Mouse (Mus musculus): ENCODE data around the gene Dnah2.

The Dnah2 gene

DNA sequence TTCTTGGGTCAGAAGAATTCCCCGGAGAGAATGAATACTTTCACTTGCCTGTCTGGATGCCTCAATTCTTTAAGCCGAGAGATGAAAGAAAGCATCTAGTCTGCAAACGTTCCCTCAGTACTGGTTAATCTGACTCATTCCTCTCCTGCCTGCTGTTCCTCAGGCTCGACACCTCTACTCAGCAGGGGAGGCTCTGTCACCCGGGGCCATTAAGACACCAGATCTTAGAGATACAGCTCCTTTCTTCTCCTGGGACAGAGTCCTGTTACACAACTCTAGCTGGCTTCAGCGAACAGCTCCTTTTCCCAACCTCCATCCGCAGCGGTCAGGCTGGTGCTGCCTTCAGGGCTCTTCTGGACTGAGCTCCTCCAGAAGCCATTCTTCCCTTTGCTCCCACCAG is 77.4 kb downstream of the Dnah2 start:
- no peak for DNase-seq (ENCODE audit: low read depth, low spot score)

DNA sequence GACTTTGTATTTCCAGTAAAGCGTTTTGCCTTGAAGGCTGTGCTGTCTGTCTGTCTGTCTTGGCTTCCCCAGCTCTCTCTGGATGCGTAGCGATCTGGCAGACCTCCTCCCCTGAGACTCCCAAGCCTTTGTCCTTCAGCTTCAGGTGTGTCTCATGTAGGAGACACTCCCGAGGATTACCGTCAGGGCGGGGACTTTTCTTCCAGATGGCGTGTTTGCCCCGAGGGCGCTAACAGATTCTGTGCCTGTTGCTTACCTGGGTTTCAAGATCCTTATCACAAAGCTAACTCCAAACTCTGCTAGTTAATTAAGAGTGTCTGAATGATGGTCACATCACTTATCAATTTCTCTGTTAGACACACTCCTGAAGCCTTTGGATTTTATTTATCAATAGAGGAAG is 79.6 kb downstream of the Dnah2 start:
- DNase-seq (ENCODE audit: low read depth, low spot score), result no peak

DNA sequence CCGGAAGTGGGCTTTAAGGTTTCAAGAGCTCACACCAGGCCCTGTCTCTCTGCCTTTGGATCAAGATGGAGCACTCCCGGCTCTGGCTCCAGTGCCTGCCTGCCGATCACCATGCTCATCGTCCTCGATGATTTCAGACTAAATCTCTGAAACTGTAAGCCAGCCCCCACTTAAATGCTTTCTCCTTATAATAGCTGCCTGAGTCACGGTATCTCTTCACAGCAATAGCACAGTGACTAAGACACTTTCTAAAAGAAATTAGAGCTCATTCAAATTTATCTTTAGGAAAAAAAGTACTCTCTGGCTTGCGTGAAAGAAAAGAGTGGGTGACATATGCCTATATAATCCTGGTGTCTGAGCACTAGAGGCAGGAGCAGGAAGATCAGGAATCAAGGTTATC is 84.9 kb downstream of the Dnah2 start:
- DNase-seq (ENCODE audit: low read depth, low spot score), result no peak

DNA sequence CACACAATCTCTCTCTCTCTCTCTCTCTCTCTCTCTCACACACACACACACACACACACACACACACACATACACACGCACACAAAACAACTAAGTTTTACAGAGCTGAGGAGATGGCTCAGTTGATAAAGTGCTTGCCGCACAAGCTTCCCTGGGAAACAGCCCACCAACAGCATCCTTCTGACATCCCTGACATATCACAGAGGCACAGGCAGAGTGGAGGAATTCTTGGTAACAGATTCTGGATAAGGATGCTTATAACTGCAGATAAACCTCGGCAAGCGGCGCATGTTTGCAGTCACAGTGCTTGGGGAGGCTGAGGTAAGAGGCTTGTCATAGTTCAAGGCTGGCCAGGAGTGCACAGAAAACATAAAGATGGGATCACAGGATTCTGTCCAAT is 87.3 kb downstream of the Dnah2 start:
- DNase-seq (ENCODE audit: low read depth, low spot score), result no peak

DNA sequence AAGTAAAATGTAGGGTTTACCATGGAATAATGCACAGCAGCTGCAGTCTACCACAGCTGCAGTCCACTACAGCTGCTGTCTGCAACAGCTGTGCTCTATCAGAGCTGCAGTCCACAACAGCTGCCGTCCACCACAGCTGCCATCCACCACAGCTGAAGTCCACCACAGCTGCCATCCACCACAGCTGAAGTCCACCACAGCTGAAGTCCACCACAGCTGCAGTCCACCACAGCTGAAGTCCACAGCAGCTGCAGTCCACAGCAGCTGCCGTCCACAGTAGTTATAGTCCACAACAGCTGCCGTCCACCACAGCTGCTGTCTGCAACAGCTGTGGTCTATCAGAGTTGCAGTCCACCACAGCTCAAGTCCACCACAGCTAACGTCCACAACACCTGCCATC is 89.0 kb downstream of the Dnah2 start:
- DNase-seq (ENCODE audit: low read depth, low spot score), result peak; percentile 35

DNA sequence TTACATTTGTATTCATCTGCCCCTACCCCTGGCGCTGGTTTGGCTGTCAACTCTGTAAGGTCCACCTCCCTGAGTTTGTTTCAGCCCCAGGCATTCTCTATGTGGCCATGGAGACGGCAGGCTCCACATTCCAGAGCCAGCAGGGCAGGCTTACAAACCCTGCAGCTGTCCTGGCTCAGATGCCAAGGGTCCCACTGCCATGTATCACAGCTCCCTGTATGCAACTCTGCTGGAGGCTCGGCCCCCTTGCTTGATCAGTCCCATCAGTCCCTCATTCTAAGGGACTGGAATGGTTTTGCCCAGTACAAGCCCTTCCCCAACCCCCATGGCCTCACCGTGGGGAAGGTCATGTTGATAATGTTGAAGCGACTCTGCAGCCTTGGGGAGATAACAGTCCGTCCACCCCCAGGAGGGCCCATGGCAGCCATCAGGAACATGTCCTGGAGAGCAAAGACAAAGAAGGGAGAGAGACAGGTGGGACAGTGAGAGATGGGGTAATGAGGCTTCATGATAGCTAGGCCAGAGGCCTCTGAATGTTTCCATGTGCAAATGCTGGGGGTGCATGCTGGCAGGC is 91.8 kb downstream of the Dnah2 start:
- DNase-seq (ENCODE audit: low read depth, low spot score), result no peak

DNA sequence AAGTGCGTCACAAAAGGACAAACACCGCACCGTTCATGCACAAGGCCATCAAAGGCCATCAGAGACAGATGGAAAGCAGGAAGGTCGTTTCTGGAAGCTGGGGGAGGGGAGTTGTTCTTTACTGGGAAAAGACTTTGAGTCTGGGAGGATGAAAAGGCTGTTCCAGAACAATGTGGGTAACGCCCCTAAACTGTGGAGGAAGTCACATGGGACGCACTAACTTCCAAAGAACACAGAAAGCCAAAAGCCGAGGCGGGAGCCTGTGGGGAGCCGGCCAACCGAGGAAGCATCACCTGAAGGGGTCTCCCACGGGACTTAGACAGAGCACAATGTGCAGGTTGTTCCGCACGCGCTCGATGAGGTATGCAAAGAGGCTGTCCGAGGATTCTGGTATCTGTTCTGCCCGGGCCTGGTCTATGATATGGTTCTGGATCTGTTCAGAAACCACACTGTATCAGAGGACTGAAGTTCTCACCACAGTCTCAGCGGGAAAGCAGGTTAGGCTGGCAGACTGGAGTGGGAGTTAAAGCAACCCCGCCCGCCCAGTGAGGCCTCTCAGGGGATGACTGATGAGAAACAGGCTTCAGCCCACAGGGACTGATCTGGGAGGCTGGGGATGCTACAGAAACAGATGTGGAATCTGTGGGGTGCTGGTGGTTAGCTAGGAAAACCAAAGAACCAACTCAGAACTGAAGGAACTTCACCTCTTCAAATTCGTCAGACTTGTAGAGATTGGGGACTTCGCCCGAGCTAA is 96.6 kb downstream of the Dnah2 start:
- DNase-seq (ENCODE audit: low read depth, low spot score), result no peak

DNA sequence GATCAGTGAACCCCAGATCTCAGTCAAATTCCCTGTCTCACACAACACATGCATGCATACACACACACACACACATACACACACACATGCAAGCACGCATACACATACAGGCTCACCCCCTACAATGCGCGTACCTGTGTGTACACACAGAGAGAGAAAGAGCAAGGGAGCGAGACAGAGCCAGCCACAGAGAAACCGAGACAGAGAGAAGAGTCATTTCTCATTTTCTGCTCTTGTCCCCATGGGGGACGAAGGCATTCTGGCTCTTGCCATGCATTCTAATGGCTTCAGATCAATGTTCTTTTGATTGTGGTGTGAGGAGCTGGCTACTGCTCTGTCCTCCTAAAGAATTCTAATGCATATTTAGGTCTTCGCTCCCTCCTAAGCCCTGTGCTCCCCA is 101.6 kb downstream of the Dnah2 start:
- DNase-seq (ENCODE audit: low read depth, low spot score), result no peak

DNA sequence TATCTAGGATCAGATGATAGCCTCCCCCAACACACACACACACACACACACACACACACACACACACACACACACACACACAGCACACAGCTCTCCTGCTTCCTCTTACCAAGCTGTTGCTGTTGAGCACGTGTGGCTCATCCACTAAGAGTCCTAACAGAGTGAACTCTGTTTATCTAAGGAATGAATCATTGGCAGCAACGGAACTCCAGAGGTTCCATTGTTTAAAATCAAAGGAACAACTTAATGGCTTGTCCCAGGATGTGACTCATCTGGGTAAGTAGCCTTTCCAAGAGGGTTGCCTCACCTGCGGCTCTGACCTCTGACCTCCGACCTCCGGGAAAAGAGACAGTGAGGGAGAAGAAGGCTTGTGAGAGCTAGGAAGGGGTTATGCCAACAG is 105.6 kb downstream of the Dnah2 start:
- no peak for DNase-seq (ENCODE audit: low read depth, low spot score)

DNA sequence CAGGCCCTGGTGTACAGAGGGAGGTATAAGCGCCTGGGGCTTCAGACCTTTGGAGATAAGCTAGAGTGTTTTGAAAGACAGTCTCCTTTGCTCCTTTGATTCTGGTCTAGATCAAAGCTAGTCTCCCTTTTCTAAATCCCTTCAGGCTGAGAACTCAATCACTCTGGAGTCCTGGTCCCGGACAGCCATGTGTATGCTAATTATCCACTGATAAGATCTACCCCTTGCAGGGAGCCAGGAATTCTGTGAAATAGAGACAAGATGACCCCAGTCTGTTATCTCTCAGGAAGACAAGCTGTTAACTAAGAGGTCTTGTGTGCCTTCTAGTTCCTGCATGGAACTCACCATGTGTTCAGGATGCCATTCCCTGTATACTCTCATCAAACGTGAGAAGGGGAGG is 111.6 kb downstream of the Dnah2 start:
- DNase-seq (ENCODE audit: low read depth, low spot score), result no peak

DNA sequence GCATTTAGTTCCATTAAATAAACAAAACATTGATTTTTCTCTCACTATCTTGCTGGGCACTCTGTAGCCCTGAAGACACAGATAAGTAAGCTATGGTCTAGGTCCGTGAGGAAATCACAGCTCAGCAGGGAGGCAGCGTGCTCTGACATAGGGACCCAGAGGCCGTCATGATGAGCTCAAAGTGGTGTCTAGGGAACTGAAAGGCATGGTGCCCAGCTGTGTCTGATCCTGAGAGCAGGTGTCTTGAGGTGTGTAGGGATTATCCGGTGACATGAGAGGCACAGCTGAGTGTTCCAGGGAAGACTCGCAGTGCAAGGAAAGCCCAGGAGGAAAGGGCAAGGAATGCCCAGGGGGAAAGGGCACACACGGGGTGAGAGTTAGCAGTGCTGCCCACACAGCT is 115.7 kb downstream of the Dnah2 start:
- no peak for DNase-seq (ENCODE audit: low read depth, low spot score)

DNA sequence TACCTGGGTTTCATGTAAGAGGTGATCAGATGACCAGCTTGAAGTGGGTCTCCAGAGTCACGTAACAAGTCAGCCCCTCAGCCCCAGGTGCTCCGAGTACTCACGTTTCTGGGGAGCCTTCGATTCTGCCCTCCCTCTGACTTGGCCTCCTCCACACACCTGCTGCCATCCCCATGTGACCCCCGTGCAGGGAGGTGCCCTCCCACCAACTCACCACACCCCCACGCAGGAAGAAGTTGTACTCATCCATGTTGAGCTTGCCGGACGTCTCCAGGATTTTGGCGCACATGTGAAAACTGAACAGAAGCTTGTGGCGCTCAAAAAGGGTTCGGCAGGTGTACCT is 116.3 kb downstream of the Dnah2 start:
- no peak for DNase-seq (ENCODE audit: low read depth, low spot score)

DNA sequence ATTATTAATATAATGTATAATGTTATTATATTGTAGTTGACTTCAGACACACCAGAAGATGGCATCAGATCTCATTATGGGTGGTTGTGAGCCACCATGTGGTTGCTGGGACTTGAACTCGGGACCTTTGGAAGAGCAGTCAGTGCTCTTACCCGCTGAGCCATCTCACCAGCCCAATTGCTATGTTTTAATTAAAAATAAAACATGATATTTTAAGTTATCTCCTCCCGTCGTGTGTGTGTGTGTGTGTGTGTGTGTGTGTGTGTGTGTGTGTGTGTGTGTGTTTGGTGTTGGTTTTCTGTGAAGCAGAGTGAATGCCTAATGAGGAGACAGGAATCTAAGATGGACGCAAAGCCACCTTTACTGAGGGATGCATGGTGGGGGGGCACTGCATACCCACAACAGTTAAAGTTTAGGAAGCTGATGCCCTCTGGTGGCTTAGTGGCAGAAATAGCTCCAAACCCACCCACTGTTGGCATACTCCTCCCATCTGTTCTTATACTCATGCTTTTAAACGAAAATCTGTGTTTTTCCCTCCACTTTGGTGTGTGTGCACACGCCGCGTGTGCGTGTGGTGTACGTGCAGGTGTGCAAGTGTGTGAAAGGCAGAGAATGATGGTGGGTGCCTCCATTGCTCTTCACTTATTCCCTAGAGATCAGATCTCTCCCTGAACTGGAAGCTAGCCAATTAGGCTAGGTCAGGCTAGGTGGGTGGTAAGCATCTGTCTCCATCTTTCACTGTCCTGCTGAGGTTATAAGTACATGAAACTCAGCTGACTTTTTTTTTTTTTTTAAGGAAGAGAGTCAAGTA is 116.9 kb downstream of the Dnah2 start:
- peak; percentile 82 for DNase-seq (ENCODE audit: low read depth, low spot score)

DNA sequence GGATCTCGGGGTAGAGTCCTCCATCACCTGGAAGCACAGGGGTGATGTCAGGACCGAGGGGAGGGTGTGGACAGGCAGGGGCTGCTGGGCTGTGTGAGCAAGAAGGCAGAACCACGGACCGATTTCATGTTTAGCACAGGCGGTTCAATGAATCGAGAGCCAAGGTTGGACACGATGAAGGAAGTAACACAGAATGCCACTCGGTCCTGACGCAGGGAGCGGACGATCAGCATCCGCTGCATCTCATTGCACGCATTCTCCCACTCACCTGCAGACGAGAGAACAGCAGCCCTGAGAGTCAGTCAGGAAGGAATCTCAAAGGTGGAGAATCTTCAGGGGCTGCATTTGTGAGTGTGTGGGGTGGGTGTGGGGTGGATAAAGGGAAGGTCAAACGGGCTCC is 118.3 kb downstream of the Dnah2 start:
- DNase-seq (ENCODE audit: low read depth, low spot score), result no peak

DNA sequence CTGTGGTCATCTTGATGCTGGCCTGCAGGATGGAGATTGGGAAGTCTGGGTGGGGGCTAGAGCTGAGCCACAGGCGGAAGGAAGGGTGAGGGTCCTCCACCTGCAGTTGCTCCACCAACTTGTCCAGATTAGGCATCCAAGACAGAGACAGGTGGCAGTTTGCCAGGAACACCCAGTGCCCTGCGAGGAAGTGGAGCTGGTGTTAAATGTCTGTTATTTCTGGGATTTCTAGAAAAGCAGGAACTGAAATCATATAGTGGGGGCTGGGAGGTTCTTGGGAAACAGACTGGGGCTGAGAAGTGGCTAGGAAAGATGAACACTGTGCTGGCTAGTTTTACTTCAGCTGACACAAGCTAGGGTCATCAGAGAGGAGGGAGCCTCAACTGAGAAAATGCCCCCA is 119.6 kb downstream of the Dnah2 start:
- no peak for DNase-seq (ENCODE audit: low read depth, low spot score)

DNA sequence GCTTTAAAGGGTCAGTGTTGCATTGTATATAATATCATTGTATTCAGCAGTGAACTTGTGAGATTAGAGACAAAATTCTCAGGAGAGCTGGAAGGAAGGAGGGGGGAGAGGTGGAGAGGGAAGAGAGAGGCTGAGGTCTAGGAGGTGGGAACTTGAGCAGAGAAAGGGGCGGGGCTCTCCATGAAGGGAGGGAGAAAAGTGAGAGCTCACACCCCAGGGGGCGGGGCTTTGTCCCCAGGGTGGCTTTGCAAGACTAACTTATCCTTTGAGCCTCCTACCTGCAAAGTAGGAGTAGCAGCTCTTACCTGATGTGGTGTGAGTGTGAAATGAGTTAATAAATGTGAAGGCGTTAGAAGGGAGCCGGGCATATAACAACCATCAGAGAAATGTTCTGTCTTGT is 120.2 kb downstream of the Dnah2 start:
- peak; percentile 67 for DNase-seq (ENCODE audit: low read depth, low spot score)

DNA sequence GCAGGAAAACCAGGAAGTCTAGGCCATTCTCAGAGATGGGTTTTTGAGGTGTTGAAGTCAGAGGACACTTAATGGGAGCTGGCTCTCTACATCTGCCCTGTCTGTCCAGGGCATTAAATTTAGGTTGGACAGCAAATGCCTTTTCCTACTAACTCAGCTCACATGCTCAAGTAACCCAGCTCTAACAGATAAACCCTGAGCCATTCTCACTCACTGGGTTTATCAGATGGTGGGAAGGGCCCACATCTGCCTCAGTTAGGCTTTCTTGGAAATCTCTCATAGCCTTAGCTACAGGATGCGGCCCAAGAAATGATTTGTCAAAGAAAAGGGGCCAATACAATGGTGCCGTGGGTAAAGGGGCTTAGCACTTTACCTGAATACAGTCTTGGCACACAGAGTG is 122.7 kb downstream of the Dnah2 start:
- DNase-seq (ENCODE audit: low read depth, low spot score), result no peak

DNA sequence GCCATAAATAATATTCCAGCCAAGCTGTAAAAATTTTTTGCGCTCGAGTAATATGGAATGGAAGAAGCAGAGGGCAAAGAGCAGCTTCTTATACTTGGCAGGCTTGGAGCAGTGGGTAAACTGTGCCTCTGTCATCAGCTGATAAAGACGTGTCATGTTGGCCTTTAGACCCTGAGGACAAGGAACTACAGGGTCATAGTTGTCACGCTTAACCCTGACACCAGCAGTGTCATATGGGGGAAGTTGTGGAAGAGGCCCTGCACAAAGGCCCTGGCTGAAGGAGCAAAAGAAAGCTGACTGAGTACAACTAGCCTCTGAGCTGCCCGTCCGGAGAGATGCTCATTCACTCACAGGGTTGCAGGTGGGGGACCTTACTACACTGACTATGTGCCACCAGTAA is 125.0 kb downstream of the Dnah2 start:
- DNase-seq (ENCODE audit: low read depth, low spot score), result no peak

DNA sequence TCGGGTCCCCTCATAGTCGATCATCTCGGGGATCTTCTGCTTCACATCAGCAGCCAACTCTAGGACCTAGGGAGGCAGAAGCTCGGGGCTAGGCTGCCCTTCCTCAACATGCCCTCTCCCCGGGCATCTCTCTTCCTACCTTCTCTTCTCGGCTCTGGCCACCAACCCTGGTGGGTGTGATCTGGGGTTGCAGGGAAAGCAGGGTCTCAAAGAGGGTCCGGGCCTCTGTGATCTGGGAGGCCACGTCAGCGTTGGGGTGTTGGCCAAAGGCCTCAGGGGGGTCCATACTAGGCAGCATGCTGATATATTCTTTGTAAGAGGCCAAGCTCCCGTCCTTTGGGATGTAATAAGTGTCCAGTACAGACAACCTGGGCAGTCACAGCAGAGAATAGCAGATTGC is 126.1 kb downstream of the Dnah2 start:
- no peak for DNase-seq (ENCODE audit: low read depth, low spot score)

DNA sequence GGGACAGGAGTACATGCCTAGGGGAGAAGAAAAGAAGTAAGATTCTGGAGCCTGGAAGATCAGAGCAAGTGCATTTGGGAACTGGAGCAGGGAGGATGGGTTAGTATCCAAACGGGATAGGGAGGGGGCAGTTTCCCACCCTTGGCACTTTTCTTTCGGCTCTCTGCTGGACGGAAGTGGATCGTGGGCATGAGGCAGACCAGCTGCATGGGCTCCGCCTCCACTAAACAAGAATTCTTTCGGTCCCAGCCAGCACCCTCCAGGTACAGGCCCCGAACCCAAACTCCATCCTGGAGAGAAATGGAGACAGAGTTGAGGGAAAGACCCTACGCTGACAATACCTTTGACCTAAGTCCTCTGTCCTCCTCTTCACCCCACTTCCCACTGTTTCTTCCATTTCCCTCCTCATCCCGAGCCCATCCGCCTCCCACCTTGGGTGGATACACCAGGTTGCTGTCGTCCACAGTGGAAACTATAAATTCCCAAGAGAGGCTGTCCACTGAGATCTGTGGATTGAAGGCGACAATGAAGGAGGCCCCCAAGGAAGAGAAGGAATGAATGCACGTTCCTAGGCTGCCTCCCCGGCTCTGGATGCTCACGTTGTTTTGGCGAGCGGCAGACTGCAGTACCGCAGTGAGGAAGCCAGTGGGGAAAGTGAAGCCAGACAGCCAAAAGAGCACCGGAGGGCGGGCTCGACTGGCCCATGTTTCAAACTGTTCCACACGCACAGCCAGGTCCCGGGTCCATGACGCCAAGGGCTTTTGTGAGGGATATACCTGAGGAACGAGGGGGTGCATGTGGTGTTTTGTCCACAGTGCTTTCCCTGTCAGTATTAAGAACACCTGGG is 127.6 kb downstream of the Dnah2 start:
- DNase-seq (ENCODE audit: low read depth, low spot score), result no peak

DNA sequence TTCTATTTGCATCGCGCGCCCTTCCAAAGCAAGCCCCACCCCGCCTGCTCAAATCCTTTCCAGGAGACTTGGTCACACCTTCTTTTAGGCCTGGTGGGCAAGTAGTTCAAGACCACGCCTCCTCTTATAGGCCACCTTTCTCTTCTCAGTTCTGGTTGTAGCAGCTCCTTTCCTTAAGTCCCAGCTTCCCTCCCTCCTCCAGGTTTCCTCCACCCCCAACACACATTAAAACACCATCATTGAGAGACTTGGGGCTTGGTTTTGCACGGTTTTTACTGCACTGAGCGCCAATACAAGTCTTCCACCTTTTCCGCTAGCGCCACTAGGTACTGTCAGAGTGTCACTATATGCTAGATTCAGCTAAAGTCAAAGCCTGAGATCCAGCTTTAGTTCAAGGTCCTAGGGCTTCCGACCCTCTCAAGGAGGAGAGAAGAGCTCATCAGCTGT is 128.3 kb downstream of the Dnah2 start:
- peak; percentile 82 for DNase-seq (ENCODE audit: low read depth, low spot score)

Data from A20 (cell line).